Mouse (Mus musculus) right cerebral cortex, postnatal 14 days (tissue): ENCODE results near the gene Entpd5.

ENCODE experiments used
- DNase-seq: peaks from one replicate; pipeline ENCODE4 v3.0.0; 2022

The Entpd5 gene

DNA sequence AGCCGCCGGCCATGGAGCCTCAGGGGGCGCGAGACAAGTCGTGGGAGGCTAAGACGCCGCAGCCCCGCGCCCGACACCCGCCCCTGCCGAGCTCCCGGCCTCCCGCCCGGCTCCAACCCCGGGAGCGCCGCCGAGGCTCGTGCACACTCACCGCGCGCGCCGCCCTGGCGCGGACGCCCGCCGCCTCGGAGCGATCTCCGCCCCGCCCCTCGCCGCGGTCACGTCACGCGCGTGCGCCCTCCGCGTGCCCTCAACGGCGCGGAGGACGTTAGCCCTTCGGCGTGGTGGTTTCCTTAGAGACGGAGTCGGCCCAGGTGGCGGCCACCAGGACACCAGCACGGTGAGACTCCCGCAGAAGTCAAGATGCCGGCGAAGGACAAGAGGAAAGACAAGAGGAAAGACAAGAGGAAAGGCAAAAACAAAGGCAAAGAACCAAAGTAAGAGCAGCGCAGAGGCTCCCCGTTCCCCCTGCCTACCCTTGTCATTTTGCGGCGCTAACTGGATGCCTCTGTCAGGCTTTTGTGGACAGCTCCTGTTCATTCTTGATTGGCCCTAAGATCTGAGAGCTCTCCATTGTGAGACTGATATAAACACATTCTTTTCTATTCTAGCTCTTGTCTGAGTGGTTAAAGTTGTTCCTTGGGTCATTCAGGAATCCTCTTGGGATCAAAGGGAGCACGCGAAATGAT lies at the start of gene Entpd5, which contains the start of gene Bbof1:
Entpd5 (minus strand) TSS at position 211 of the 689 bp plus-strand sequence.
Bbof1 (plus strand) TSS at position 253 of the 689 bp plus-strand sequence.
- peak; percentile 90 for DNase-seq

DNA sequence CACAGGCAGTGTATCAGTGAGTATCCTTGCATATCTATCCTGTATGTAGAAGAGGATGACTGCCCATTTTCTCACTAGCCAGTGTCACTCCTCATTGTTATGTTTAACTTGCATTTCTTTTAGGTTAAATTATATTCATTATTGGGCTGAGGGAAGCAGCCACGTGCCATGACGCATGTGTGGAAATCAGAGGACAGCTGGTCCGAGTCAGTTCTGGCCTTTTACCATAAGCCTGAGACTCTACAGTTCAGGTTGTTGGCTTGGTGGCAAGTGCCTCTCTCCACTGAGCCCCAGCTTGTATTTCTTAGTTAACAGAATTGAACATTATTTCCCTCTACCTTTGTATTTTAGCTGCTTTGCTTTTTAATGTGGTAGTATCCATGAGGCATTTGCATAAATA lies 48.1 kb upstream of the Entpd5 start:
- DNase-seq = no peak

DNA sequence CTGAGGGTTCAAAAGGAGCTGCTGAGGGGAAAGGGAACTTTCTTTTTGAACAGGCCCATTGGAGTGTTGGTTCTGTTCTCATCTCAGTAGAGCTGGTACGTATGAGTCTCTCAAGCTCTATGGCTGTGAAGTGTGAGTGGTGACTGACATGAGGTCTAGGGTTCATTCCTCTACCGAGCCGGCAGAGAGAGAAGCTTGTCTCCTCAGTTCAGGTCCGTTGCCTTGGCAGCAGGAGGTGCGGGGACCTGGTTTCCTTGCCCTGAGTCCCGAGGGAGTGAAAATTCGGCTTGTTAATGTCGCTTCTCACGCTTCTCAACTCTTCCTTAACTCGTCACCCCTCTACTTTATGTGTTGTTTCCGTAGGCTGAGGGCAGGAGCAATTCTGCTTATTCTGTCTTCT lies 43.0 kb upstream of the Entpd5 start:
- peak; percentile 8 for DNase-seq

DNA sequence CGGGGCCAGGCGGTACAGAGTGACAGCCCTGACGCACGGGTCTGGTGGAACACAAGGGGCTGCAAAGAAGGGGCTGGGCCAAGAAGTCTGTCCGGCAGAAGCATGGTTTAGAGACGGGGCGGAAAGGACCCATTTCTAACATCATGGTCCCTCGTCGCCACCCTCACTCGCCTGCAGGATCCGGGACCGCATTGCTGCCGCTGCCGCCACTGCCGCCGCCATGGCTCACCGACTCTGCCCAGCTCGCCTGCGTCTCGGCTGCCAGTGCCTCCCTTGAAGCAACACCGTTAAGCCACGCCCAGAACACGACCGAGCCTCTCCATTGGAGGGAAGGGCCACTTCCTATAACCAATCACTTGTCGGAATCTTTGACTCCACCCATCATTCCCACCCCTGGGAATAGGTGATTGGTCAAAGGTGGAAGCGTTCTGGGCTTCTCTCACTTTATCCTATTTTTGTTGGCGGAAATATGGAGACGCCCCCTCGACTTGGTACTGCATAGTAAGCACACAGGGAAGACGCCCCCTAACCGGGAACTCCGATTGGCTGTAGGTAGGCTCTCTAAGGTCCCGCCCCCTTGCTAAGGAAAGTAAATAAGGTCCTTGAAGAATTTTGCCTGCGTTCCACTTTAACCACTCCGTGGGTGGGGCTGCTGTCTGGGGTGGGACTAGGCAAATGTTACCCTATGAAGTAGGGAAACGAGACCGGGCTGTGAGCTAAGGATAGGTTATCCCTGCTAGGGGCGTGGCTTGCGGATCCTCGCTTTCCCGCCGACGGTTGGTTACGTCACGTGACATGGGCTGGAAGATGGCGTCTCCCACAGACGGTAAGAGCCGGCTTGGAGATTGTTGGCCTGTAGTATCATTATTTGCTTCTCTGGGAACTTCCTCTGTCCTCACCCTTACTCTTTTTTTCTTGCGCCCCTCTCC lies 42.2 kb upstream of the Entpd5 start, which contains the start of the genes Aldh6a1 and Lin52:
Aldh6a1 (minus strand) TSS at position 287 of the 929 bp plus-strand sequence.
Lin52 (plus strand) TSS at position 705 of the 929 bp plus-strand sequence.
- peak; percentile 95 for DNase-seq

DNA sequence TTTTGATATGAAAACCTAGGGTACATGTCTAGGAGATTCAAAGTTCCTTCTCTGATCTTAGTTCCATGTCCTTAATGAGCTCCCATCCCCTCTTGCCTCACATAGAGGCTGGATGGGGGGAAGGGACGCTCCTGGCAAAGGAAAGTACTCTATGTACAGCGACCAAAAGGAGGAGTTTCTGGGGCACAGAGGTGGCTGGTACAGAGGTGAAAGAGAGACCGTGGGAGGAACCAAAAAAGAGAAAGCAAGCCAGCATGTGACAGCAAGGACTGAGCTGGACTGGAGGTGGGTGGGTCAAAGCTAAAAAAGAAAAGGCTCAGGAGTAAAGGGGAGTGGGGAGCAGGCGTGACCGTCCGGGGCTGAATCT lies 41.5 kb upstream of the Entpd5 start:
- DNase-seq = no peak

DNA sequence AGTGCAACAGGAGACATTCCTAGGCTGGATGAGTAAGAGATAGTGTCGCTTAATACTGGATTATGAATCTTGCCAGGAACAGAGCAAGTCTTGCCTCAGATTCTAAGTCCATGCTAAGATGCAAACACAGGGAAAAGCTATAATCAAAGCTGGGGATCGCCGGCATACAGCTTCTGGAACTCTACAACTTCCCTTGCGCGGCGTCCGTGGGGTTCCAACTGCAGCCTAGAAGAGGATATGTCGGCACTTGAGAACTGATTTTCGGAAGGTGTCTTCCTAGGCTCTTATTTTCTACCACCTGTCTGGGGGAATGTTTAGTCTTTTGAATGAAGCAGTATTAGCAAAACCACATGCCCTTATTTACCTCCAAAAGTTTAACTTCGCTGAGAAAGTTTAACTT lies 41.1 kb upstream of the Entpd5 start:
- no peak for DNase-seq

DNA sequence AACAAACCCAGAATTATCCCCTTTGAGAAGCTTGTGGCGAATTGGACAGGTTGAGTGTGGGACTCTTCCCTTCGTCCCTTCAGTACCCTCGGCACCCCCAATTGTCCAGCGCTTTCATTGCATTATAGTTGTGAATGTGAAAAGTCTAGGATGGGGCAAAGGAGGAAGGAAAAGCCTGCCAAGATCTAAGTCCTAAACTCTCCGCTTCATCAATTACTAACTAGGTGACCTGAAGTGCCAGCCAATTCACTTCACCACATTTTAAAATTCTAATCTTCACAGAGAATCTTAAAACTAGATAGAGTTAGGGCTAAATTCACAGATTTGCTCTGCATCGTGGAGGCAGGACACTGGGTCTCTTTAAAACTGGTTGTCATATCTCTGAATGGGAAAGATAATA lies 39.4 kb upstream of the Entpd5 start:
- DNase-seq = no peak

DNA sequence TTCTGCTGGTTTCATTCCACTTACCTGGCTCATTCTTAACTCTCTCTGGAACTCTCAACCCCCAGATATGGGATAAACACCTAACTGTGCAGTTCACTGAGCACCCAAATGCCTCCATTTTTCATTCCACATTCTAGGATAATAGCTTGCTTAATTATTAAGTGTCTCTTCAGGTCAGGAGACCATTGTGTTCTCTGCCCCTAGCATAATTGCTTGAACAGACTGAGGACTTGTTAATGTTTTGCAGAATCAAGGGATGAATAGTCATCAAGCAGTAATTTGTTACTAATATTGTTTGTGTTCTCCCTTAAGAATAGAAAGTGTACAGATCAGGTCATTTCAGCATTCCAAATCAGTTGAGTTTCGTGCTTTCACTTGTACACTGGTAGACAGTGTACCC lies 38.6 kb upstream of the Entpd5 start:
- DNase-seq = no peak

DNA sequence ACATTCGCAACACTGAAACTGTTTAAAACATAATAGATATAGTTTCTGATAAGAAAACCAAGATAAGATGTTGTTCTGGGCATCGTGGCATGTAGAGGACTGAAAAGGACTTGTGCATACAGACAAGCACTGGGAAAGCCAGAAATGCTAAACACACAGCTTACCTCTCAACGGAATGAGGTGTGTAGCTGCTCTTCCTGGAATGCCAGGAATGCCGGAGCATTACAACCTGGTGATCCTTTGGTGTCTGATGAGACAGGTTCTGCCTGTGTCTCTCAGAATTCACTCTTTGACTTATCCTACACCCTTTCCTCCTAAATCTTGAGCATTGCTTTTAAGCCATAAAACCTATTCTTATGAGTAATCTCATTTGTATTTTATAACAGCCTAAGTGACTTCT lies 33.7 kb upstream of the Entpd5 start:
- DNase-seq = no peak

DNA sequence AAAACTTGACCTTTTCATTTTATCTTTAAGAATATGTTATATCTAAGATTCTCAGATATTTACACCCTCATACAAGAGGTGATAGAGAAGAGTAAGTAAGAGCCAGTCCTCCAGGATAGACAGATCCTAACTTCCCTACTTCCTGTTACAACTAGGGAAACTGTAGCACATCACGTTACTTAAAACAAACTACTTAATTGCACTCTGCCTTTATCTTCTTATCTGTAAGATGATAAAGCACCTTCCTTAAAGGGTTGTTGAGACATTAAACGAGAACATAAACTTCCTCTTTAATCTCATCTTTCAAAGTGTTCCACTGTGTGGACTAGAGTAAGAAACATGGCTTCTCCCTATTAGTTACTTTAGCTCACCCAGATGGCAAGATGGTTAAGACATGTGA lies 29.9 kb upstream of the Entpd5 start:
- DNase-seq = no peak

DNA sequence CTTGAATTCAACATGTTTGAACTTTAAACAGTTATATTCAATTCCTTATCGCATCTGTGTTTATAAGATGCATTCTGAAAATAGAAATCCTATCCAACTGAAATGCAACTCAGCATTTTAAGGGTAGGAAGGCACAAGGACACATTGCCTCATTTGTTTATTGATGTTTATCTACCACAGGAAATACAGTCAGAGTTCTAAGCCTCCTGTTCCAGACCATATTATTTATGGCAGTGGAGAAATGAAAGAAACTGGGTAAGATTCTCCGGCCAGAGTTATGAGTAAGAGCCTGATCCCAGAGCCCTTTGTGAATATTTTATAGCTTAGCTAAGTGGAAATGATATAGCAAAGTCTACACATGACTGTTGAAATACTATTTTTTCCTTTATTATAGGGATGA lies 21.0 kb upstream of the Entpd5 start:
- DNase-seq = no peak

DNA sequence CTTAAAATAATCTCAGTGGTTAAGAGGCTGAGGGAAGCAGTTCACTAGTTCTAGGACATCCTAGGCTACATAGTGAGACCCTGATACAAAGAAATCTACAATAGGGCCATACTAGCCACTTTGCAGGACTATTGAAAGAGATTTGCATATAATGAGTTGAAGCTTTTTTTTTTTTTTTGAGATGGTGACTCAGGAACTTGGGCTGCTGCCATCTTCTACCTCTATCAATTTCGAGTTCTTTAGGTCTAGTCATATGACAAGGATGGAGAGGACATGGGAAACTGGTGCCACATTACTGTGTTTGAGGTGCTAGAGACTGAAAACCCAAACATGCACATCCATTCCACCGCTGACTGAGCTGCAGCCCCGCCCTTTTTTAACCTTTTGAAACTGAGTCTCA lies 15.2 kb upstream of the Entpd5 start:
- no peak for DNase-seq

DNA sequence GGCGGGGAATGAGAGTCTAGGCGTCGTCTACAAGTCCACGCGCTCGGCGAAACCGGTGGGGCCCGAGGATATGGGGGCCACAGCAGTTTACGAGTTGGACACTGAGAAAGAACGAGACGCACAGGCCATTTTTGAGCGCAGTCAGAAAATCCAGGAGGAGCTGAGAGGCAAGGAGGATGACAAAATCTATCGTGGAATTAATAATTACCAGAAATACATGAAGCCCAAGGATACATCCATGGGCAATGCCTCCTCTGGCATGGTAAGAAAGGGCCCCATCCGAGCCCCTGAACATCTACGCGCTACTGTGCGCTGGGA lies 8.7 kb upstream of the Entpd5 start:
- DNase-seq = no peak

DNA sequence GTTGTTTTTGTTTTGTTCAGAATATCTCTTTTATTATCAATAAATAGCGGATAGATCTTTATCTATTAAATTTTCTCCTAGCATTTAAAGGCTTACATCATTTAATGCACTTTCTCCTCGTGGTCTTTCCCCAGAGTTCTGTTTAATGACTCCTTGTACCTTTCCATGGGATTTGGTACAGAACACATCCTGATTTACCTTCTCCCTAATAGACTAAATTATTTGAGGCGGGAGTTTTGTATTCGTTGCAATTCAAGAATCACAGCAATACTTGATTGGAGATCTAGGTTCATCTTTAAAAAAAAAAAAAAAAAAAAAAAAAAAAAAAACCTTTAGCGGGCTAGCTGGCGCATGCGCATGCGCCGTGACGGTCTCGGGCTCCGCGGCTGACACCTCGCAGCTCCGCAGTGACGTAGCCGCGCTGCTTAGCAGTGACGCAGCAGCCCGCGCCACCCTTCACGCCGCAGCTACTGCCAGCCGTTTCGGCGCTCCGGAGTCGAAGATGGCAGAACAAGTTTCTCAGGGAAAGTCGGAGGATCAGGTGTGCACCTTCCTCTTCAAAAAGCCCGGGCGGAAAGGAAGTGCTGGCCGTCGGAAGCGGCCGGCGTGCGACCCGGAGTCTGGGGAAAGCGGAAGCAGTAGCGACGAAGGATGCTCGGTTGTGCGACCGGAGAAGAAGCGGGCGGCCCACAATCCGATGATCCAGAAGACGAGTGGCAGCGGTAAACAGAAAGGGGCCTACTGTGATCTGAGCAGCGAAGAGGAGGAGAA lies 8.2 kb upstream of the Entpd5 start, which contains the start of gene Rnf113a2:
Rnf113a2 (plus strand) TSS at position 363 of the 771 bp plus-strand sequence.
- peak; percentile 87 for DNase-seq

DNA sequence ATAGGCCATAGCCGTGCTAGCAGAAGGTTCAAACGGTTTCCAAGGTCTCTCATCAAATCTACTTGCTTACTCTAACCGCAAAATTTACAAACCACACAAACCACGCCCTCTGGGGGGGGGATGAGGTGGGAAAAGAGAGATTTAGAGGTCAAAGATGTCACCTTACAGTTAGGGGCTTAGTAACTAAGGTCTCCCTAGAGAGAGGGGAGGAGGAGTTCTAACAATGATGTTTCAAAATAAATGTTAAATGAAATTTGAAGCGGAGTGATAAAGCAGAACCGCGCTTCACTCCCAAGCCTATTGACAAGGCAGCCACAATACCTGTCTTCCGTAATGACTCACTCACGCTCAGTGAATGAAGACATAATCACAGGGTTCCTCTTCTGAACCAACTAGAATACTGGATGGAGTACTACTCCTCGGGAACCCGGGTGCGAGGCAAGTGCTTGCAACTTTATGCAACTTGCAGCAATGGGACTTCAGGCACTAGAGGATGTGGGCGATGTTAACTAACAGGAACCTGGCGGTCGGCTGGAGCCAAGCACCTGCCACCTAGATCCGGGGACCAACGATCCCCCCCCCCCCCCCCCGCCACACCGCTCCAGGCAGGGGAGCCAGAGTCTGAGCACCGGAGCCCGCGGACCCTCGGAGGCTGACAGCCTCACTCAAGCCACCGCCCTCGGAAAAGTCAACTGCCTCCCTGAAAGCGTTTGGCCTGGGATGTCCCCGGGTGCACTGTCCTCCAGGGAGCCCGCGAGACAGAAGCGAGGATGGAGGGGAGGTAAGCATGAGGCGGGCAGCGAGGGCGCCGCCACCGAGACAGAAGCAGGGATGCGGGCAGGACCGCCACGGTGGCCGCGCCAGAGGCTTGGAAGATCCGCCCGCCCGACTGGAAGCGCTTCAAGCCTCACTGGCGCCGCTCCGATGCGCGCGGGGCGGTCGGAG lies 683 bp downstream of the Entpd5 start:
- peak; percentile 26 for DNase-seq

DNA sequence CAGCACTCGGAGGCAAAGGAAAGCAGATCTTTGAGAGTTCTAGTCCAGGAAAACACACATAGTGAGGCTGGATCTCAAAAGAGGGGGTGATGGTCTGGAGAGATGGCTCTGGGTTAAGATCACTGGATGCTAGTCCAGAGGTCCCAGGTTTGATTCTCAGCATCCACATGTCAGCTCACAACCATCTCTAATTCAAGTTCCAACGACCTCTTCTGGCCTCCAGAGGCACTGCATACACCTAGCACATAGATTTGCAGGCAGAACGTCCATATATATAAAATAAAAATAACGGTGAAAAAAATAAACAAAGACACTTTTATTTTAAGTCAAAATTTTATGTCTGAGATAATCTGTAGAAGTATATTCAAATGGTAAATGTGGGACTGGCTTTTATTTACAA lies 1.6 kb downstream of the Entpd5 start:
- no peak for DNase-seq

DNA sequence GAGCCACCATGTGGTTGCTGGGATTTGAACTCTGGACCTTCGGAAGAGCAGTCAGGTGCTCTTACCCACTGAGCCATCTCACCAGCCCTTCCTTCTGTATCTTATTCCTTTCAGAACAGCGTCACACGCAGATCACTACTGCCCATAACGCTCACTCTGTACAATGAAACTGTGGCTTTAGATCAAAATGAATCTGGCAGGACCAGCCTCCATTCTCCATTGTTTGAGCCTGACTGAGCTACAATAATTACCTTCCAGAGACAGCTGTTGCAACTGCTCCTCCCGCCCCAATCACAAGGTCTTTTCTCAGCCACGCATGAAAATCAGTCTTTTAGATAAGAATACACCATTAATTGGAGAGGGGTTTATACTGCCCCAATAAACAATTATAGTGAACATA lies 4.3 kb downstream of the Entpd5 start:
- DNase-seq = no peak

DNA sequence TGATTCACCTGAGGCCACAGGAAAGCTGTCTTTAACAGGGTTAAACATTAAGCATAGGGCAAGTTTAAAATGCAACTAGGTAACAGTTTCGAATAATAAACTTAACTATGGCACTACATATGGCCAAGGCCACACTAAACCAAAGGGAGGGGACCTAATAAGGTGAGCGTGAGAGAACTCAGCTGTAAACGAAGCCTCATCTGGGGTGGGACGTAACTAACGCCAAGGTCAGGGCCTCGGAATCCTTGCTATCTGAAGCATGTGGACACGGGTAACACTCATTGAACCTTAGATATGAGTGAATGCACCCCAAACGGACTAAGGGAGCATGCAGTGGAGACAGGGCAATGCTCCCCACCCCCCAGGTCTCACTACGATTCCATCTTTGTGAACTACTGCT lies 5.9 kb downstream of the Entpd5 start:
- DNase-seq = no peak

DNA sequence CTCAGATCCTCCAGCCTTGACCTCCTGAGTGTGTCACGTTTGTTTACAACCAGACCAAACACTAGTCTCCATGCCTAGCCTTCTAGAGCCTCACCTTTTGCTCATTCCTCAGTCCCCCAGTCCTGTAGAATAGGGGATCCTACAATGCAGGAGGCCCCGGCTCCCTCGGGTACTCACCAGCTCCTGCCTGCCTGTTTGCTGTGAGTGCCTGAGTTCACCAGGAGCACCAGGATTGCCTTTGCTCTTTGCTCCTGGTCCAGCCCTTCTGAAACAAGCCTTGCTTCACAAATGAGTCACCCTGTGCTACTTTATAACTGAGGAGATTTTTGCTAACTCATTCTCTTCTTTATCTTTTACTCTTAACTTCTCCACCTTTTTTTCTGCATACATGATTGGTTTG lies 8.2 kb downstream of the Entpd5 start:
- no peak for DNase-seq

DNA sequence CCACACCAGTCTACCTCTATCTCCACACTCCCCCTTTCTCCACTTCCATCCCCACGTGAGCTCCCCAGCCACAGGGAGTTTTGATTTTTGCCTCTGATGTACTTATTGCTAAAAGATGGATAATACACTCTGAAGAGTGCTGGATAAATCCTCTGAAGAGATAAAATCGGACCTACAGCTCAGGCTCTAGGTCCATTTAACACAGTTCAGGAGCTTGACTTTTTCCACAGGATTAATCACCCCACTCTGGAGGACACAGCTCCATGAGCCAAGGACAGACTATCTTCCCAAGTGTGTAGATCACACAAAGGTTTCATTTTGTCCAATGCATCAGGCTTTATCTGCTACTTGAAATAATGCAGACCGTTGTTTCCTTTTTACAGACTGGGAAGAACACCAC lies 8.8 kb downstream of the Entpd5 start:
- no peak for DNase-seq

DNA sequence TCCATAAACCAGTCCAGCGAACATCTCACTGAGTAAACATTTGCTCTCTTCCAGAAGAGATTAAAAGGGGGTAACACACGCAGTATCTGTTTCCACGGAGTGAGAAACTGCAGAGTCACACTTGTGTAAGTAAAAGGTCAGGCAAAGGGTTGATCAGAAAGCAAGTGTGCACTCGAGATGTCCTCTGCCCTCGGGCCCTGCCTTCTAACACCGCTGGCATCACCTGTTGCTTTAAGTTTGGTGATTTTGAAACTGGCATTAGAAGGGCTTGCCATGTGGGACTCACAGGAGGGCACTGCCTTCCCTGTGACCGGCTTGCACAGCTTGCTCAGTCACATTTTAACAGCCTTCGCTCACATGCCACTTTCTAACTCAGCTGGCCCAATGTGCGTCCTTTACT lies 9.2 kb downstream of the Entpd5 start:
- DNase-seq = no peak

DNA sequence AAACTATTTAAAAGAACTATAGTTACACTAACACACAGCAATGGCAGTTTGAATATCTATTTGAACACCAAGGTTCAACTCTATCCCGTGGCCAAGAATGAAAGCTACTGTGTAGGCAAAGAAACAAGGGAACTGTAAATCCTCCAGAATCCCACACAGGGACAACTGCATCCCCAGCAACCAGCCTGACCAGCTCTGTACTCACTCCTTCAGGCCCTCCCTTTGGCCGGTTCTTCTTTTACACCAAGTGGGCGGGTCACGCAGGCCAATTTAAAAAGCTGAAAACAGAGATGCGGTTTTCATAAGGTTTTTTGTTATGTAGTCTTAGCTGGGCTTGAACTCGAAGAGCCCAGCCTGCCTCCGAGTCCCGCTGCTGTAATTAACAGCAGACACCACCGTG lies 9.7 kb downstream of the Entpd5 start:
- no peak for DNase-seq
